Mouse (Mus musculus): Measurements from ENCODE around the gene Immp2l. TPM values are rescaled to one million over a fixed set of nuclear protein-coding genes. Genes with fewer than 3 reads are reported as not detected.

Immp2l gene
- polyA plus RNA-seq, 1 experiment from 2014 or later, result 12.5 TPM

DNA sequence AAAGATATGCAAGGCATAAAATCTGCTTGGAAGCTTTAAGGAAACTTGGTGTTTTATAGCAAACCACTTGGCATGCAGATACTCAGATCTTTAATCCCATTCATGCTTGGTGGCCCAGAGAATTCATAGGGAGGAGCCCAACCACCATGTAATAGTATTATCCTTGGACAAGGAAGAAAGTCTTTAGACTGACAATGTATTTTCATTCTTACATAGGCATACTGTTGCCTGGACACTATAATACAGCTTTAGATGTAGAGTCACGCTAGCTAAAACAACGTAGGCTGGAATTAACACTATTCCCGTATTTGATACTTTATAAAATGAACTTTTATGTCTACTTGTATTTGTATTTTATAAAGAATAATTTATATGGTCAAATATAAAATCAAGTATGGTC is 665.9 kb downstream of the Immp2l start:
- Histone ChIP-seq H3K9me3 (replicated peaks; ENCODE audit: control insufficient read depth, low read length) (no peaks in the 10 kb centered on the region), H3K27me3 (ENCODE audit: control insufficient read depth, insufficient read depth, low read depth, low read length) (no peaks in the 10 kb centered on the region), H3K27ac (ENCODE audit: low read length) (no peak overlapping the region), H3K4me1 (ENCODE audit: control insufficient read depth, low read depth, low read length) (no peaks in the 10 kb centered on the region), H3K4me2 (ENCODE audit: low read depth, low read length) (no peak overlapping the region), H3K4me3 (ENCODE audit: low read depth, low read length) (no peak overlapping the region), H3K36me3 (ENCODE audit: control insufficient read depth, insufficient read depth) (no peaks in the 10 kb centered on the region), H3K9ac (ENCODE audit: low read depth, low read length) (no peak overlapping the region)
- 67% methylated on average over 3 of the region's 3 CpGs for WGBS (ENCODE audit: insufficient replicate concordance)
- no peak for ATAC-seq (ENCODE audit: low read depth)

DNA sequence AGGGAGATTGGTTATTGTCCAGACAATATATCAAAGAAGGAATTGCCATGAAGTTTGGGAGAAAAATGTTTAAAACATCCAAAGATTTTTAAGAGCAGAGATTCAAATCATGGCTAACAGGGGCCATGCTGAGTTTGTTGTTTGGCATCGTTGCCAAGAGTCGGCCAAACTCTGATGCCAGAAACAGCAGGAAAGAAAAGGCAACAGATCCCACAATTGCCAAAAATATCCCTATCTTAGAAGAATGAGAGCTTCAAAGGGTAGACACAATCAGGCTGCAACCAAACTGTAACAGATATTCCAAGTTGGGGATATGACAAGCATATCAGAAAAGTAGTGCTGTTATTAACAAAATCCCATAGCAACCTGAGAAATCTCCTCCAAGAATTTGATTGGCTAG is 686.7 kb downstream of the Immp2l start:
- Histone ChIP-seq H3K36me3 (ENCODE audit: control insufficient read depth, insufficient read depth) (no peaks in the 10 kb centered on the region), H3K4me2 (ENCODE audit: low read depth, low read length) (no peak overlapping the region), H3K4me1 (ENCODE audit: control insufficient read depth, low read depth, low read length) (no peaks in the 10 kb centered on the region), H3K27ac (ENCODE audit: low read length) (no peak overlapping the region), H3K27me3 (ENCODE audit: control insufficient read depth, insufficient read depth, low read depth, low read length) (no peaks in the 10 kb centered on the region), H3K4me3 (ENCODE audit: low read depth, low read length) (no peak overlapping the region), H3K9ac (ENCODE audit: low read depth, low read length) (no peak overlapping the region), H3K9me3 (replicated peaks; ENCODE audit: control insufficient read depth, low read length) (no peaks in the 10 kb centered on the region)
- WGBS (ENCODE audit: insufficient replicate concordance), result 78% methylated on average over 2 of the region's 2 CpGs
- no peak for ATAC-seq (ENCODE audit: low read depth)

DNA sequence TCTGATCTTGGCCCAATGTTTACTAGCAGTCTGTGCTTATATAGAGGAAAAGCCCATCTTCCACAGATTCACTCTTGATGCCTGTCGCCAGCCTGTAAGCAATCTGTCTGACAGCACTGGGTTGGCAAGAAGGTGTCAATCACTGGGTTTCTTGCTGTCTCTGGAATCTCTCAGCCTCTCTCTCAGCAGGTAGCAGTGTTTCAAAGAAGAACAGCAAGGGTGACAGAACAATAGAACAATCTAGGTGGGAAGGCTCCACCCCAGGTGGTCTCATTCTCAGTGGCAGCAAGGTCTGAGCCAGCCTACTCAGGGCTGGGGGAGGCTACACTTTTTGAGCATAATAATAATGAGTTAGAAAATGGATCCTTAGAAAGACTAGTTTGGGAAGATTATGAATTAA is 693.1 kb downstream of the Immp2l start:
- Histone ChIP-seq H3K9me3 (replicated peaks; ENCODE audit: control insufficient read depth, low read length) (no peaks in the 10 kb centered on the region), H3K4me2 (ENCODE audit: low read depth, low read length) (no peak overlapping the region), H3K27me3 (ENCODE audit: control insufficient read depth, insufficient read depth, low read depth, low read length) (no peaks in the 10 kb centered on the region), H3K4me3 (ENCODE audit: low read depth, low read length) (no peak overlapping the region), H3K27ac (ENCODE audit: low read length) (no peak overlapping the region), H3K36me3 (ENCODE audit: control insufficient read depth, insufficient read depth) (no peaks in the 10 kb centered on the region), H3K9ac (ENCODE audit: low read depth, low read length) (no peak overlapping the region), H3K4me1 (ENCODE audit: control insufficient read depth, low read depth, low read length) (no peaks in the 10 kb centered on the region)
- no peak for ATAC-seq (ENCODE audit: low read depth)
- WGBS (ENCODE audit: insufficient replicate concordance), result 49% methylated on average over 1 of the region's 1 CpGs

DNA sequence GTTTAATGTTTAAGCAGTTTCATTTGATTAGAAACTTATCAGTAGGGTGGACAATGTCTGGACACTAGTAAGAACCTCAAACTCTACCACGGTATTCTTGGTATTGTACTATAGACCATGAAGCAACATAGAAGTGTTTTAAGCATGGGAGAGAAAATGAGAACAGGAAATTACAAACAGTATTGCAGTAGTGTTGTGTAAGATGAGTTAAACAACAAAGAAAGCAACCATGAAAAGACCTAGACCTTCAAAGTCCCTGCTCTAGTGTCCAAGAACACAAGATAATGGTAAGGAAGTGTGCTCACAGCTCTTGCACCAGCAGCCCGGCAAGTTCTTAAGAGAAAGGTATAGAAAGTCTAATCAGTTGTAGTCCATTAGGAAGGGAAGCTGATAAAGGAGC is 700.7 kb downstream of the Immp2l start:
- no peak overlapping the region for H3K27ac ChIP-seq (ENCODE audit: low read length)
- no peaks in the 10 kb centered on the region for H3K9me3 ChIP-seq (replicated peaks; ENCODE audit: control insufficient read depth, low read length)
- ATAC-seq (ENCODE audit: low read depth), result no peak
- H3K4me1 ChIP-seq (ENCODE audit: control insufficient read depth, low read depth, low read length), result no peaks in the 10 kb centered on the region
- H3K4me3 ChIP-seq (ENCODE audit: low read depth, low read length), result no peak overlapping the region
- no peak overlapping the region for H3K4me2 ChIP-seq (ENCODE audit: low read depth, low read length)
- WGBS (ENCODE audit: insufficient replicate concordance), result 47% methylated on average over 2 of the region's 2 CpGs
- no peaks in the 10 kb centered on the region for H3K27me3 ChIP-seq (ENCODE audit: control insufficient read depth, insufficient read depth, low read depth, low read length)
- H3K9ac ChIP-seq (ENCODE audit: low read depth, low read length), result no peak overlapping the region
- no peaks in the 10 kb centered on the region for H3K36me3 ChIP-seq (ENCODE audit: control insufficient read depth, insufficient read depth)

DNA sequence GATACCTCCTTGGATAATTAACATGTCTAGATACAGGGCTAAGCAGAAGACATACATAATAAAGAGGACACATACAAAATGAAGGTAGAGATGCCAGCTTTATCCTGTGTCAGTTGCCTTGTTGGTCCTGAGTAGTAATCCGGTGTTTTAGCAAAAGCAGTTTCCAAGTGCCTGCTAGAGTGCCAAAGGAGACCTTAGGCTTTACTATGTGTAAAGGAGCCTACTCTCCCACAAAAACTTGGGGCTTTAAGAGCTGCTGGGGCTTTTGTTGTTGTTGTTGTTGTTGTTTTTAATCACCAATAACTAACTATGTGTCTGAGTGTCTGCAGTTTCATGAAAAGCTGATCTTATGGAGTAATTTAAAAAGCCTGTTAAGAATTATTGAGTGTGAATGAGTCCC is 702.8 kb downstream of the Immp2l start:
- no peaks in the 10 kb centered on the region for H3K36me3 ChIP-seq (ENCODE audit: control insufficient read depth, insufficient read depth)
- 59% methylated on average over 1 of the region's 1 CpGs for WGBS (ENCODE audit: insufficient replicate concordance)
- no peak overlapping the region for H3K27ac ChIP-seq (ENCODE audit: low read length)
- H3K4me3 ChIP-seq (ENCODE audit: low read depth, low read length), result no peak overlapping the region
- H3K27me3 ChIP-seq (ENCODE audit: control insufficient read depth, insufficient read depth, low read depth, low read length), result no peaks in the 10 kb centered on the region
- H3K4me1 ChIP-seq (ENCODE audit: control insufficient read depth, low read depth, low read length), result no peaks in the 10 kb centered on the region
- H3K9ac ChIP-seq (ENCODE audit: low read depth, low read length), result no peak overlapping the region
- no peak overlapping the region for H3K4me2 ChIP-seq (ENCODE audit: low read depth, low read length)
- no peaks in the 10 kb centered on the region for H3K9me3 ChIP-seq (replicated peaks; ENCODE audit: control insufficient read depth, low read length)
- no peak for ATAC-seq (ENCODE audit: low read depth)

DNA sequence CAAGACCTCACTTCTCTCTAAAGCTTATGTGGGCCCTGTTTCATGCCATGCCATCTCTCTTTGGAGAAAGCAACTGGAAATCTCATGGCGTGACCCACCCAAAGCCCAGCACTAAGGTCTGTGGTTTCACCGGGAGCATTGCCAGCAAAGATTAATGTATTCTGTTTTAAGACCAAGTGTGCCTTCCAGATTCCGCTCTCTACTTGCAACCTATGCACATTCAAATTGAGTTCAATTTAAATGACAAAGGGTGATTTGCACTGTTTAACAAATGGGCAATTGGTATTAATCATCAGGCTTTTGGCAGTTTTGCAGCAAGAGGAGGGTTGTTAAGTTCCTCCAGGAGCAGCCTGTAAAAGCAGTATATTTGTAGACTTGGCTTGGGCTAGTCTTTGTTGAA is 703.3 kb downstream of the Immp2l start:
- Histone ChIP-seq H3K27ac (ENCODE audit: low read length) (no peak overlapping the region), H3K4me1 (ENCODE audit: control insufficient read depth, low read depth, low read length) (no peaks in the 10 kb centered on the region), H3K4me2 (ENCODE audit: low read depth, low read length) (no peak overlapping the region), H3K9ac (ENCODE audit: low read depth, low read length) (no peak overlapping the region), H3K27me3 (ENCODE audit: control insufficient read depth, insufficient read depth, low read depth, low read length) (no peaks in the 10 kb centered on the region), H3K4me3 (ENCODE audit: low read depth, low read length) (no peak overlapping the region), H3K9me3 (replicated peaks; ENCODE audit: control insufficient read depth, low read length) (no peaks in the 10 kb centered on the region), H3K36me3 (ENCODE audit: control insufficient read depth, insufficient read depth) (no peaks in the 10 kb centered on the region)
- WGBS (ENCODE audit: insufficient replicate concordance), result 55% methylated on average over 3 of the region's 3 CpGs
- ATAC-seq (ENCODE audit: low read depth), result no peak

DNA sequence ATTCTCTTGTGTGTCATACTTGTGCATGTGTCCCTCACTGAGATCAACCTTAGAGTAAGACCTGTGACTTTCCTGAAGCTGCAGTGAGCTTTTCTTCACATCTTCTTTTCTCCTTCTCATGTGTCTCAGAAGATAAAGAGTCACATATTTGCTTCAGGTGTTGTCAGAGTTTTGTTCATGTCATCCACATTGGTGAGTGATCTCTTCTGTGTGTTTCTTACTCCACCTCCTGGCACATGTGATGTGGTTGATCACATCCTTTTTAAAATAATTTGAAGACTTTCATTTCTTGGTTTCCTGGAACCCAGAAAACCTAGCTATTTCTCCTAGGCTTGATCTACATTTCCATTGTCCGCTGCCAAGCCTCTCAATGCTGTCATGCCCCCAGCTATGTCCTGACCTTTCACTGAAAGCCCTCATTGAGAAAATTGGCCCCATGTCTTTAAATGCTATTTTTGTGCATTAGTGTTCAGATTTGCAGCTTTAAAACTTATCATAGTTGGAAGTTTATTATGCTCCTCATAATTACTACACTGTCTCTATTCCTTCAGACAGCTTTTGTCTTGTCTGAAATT is 704.0 kb downstream of the Immp2l start:
- no peaks in the 10 kb centered on the region for H3K4me1 ChIP-seq (ENCODE audit: control insufficient read depth, low read depth, low read length)
- no peak overlapping the region for H3K4me2 ChIP-seq (ENCODE audit: low read depth, low read length)
- H3K9me3 ChIP-seq (replicated peaks; ENCODE audit: control insufficient read depth, low read length), result no peaks in the 10 kb centered on the region
- no peak for ATAC-seq (ENCODE audit: low read depth)
- no peak overlapping the region for H3K9ac ChIP-seq (ENCODE audit: low read depth, low read length)
- H3K4me3 ChIP-seq (ENCODE audit: low read depth, low read length), result no peak overlapping the region
- 50% methylated on average over 1 of the region's 1 CpGs for WGBS (ENCODE audit: insufficient replicate concordance)
- H3K27me3 ChIP-seq (ENCODE audit: control insufficient read depth, insufficient read depth, low read depth, low read length), result no peaks in the 10 kb centered on the region
- no peak overlapping the region for H3K27ac ChIP-seq (ENCODE audit: low read length)
- H3K36me3 ChIP-seq (ENCODE audit: control insufficient read depth, insufficient read depth), result no peaks in the 10 kb centered on the region

DNA sequence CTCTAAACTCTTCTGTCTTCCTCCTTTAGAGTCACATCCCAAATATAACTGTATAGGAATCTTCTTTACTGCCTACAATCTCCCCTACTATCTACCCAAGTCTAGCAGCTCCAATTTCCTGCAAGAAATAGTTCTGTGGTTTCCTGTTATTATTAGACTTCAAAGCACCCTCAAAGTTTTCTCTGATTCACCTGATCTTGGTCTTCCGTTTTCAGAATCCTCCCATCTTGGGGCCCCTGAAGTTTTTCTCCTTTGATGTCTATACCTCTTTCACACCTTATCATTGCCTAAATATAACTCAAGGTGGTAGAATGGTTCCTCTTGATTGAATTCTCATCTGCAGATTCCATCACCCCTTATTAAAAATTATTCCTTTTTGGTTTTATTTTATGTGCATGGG is 704.6 kb downstream of the Immp2l start:
- no peak overlapping the region for H3K4me3 ChIP-seq (ENCODE audit: low read depth, low read length)
- H3K9ac ChIP-seq (ENCODE audit: low read depth, low read length), result no peak overlapping the region
- no peak overlapping the region for H3K4me2 ChIP-seq (ENCODE audit: low read depth, low read length)
- no peaks in the 10 kb centered on the region for H3K9me3 ChIP-seq (replicated peaks; ENCODE audit: control insufficient read depth, low read length)
- ATAC-seq (ENCODE audit: low read depth), result no peak
- 29% methylated on average over 1 of the region's 1 CpGs for WGBS (ENCODE audit: insufficient replicate concordance)
- H3K27me3 ChIP-seq (ENCODE audit: control insufficient read depth, insufficient read depth, low read depth, low read length), result no peaks in the 10 kb centered on the region
- no peaks in the 10 kb centered on the region for H3K36me3 ChIP-seq (ENCODE audit: control insufficient read depth, insufficient read depth)
- no peak overlapping the region for H3K27ac ChIP-seq (ENCODE audit: low read length)
- H3K4me1 ChIP-seq (ENCODE audit: control insufficient read depth, low read depth, low read length), result no peaks in the 10 kb centered on the region

DNA sequence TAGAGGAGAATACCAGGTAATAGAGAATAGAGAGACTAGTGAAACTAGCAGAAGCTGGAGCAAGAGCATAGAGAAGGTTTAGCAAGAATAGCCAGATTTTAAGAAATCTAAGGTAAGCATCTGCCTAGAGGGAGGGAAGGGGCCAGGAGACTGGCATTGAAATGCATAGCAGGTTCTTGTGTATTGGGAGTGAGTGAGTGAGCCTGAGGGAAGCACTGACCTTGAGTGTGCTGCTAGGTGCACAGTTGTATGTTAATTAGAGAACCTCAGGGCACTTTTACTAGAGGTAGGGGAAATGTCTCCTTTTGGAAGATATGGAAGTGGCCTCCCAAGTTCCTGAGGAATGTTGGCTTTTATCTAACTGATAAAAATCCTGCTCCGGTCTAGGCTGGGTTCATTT is 705.9 kb downstream of the Immp2l start:
- WGBS (ENCODE audit: insufficient replicate concordance), result 68% methylated on average over 1 of the region's 1 CpGs

More for the DNA sequence above, 705.9 kb downstream of the Immp2l start:
- no peak overlapping the region for H3K4me2 ChIP-seq (ENCODE audit: low read depth, low read length)
- no peak overlapping the region for H3K4me3 ChIP-seq (ENCODE audit: low read depth, low read length)
- no peak overlapping the region for H3K9ac ChIP-seq (ENCODE audit: low read depth, low read length)
- no peaks in the 10 kb centered on the region for H3K36me3 ChIP-seq (ENCODE audit: control insufficient read depth, insufficient read depth)
- no peak for ATAC-seq (ENCODE audit: low read depth)
- H3K4me1 ChIP-seq (ENCODE audit: control insufficient read depth, low read depth, low read length), result no peaks in the 10 kb centered on the region
- no peak overlapping the region for H3K27ac ChIP-seq (ENCODE audit: low read length)
- H3K9me3 ChIP-seq (replicated peaks; ENCODE audit: control insufficient read depth, low read length), result no peaks in the 10 kb centered on the region
- no peaks in the 10 kb centered on the region for H3K27me3 ChIP-seq (ENCODE audit: control insufficient read depth, insufficient read depth, low read depth, low read length)

All from liver, embryonic 16.5 days (tissue).